Mouse (Mus musculus): ENCODE measurements around the gene Vamp2.

Vamp2 gene

GRCm38 (mm10) chr11:69099915-69100345 lies 11.6 kb downstream of the Vamp2 start:
- DNase-seq: peak; percentile 93

- no peak for DNase-seq
Measured at GRCm38 (mm10) chr11:69100639-69101360, 12.5 kb downstream of the Vamp2 start.

- DNase-seq: no peak
Measured at GRCm38 (mm10) chr11:69101604-69102402, 13.5 kb downstream of the Vamp2 start.

- no peak for DNase-seq
Measured at GRCm38 (mm10) chr11:69102403-69102725, 14.1 kb downstream of the Vamp2 start.

GRCm38 (mm10) chr11:69103121-69103520 lies 14.8 kb downstream of the Vamp2 start:
- DNase-seq: no peak

GRCm38 (mm10) chr11:69103531-69104435 lies 15.5 kb downstream of the Vamp2 start:
- DNase-seq: no peak

GRCm38 (mm10) chr11:69104487-69104886 lies 16.2 kb downstream of the Vamp2 start:
- DNase-seq: no peak

GRCm38 (mm10) chr11:69105227-69105626 lies 16.9 kb downstream of the Vamp2 start:
- DNase-seq: no peak

- DNase-seq: no peak
Measured at GRCm38 (mm10) chr11:69105796-69106195, 17.5 kb downstream of the Vamp2 start.

GRCm38 (mm10) chr11:69106299-69106698 lies 18.0 kb downstream of the Vamp2 start:
- DNase-seq: no peak

GRCm38 (mm10) chr11:69106842-69107241 lies 18.6 kb downstream of the Vamp2 start:
- DNase-seq: no peak

GRCm38 (mm10) chr11:69107676-69108075 lies 19.4 kb downstream of the Vamp2 start:
- DNase-seq: no peak

GRCm38 (mm10) chr11:69108223-69108622 lies 19.9 kb downstream of the Vamp2 start:
- DNase-seq: no peak

- DNase-seq: no peak
Measured at GRCm38 (mm10) chr11:69109032-69109900, 21.0 kb downstream of the Vamp2 start.

- DNase-seq: peak; percentile 91
Measured at GRCm38 (mm10) chr11:69110319-69111046, 22.2 kb downstream of the Vamp2 start.

- DNase-seq: no peak
Measured at GRCm38 (mm10) chr11:69111051-69111810, 22.9 kb downstream of the Vamp2 start.

- DNase-seq: no peak
Measured at GRCm38 (mm10) chr11:69111865-69112264, 23.6 kb downstream of the Vamp2 start.

GRCm38 (mm10) chr11:69114018-69114417 lies 25.7 kb downstream of the Vamp2 start:
- no peak for DNase-seq

GRCm38 (mm10) chr11:69114621-69115020 lies 26.3 kb downstream of the Vamp2 start:
- DNase-seq: no peak

- no peak for DNase-seq
Measured at GRCm38 (mm10) chr11:69116843-69117242, 28.6 kb downstream of the Vamp2 start.

All from thymus, postnatal 14 days (tissue).